Mouse (Mus musculus): ENCODE measurements around the gene 2700049A03Rik.
"Not testable (repeated sequence)": the region's sequence is repeated elsewhere in the genome, so short reads cannot be mapped to it uniquely, and the experiment has no call there.

The 2700049A03Rik gene

GRCm38 (mm10) chr12:71136130-71136973, at the start of gene 2700049A03Rik, which contains the start of gene Timm9:
2700049A03Rik (plus strand) TSS chr12:71136848.
Timm9 (minus strand) TSS chr12:71136684.
- DNase-seq, result peak; percentile 81

GRCm38 (mm10) chr12:71104275-71104674, 32.4 kb upstream of the 2700049A03Rik start:
- not testable (repeated sequence) for DNase-seq

- no peak for DNase-seq
Measured at GRCm38 (mm10) chr12:71107216-71107771, 29.4 kb upstream of the 2700049A03Rik start.

- DNase-seq, result peak; percentile 49
Measured at GRCm38 (mm10) chr12:71111331-71111730, 25.3 kb upstream of the 2700049A03Rik start, which contains the start of gene Tomm20l. Tomm20l (plus strand) TSS chr12:71111428.

GRCm38 (mm10) chr12:71113074-71113473, 23.6 kb upstream of the 2700049A03Rik start:
- DNase-seq, result no peak

- DNase-seq, result peak; percentile 69
Measured at GRCm38 (mm10) chr12:71113675-71114288, 22.9 kb upstream of the 2700049A03Rik start.

GRCm38 (mm10) chr12:71116411-71116810, 20.2 kb upstream of the 2700049A03Rik start:
- DNase-seq, result no peak

GRCm38 (mm10) chr12:71122731-71123130, 13.9 kb upstream of the 2700049A03Rik start:
- no peak for DNase-seq

GRCm38 (mm10) chr12:71123286-71123685, 13.4 kb upstream of the 2700049A03Rik start:
- DNase-seq, result no peak

GRCm38 (mm10) chr12:71135581-71135980, 1.1 kb upstream of the 2700049A03Rik start:
- DNase-seq, result no peak

GRCm38 (mm10) chr12:71136974-71137491, 385 bp downstream of the 2700049A03Rik start:
- peak; percentile 92 for DNase-seq

GRCm38 (mm10) chr12:71137686-71138085, 1.0 kb downstream of the 2700049A03Rik start:
- DNase-seq, result peak; percentile 15

GRCm38 (mm10) chr12:71139258-71139828, 2.7 kb downstream of the 2700049A03Rik start:
- peak; percentile 14 for DNase-seq

GRCm38 (mm10) chr12:71141189-71141588, 4.5 kb downstream of the 2700049A03Rik start:
- peak; percentile 27 for DNase-seq

- DNase-seq, result peak; percentile 72
Measured at GRCm38 (mm10) chr12:71147641-71148040, 11.0 kb downstream of the 2700049A03Rik start.

GRCm38 (mm10) chr12:71148801-71149200, 12.2 kb downstream of the 2700049A03Rik start:
- DNase-seq, result no peak

- no peak for DNase-seq
Measured at GRCm38 (mm10) chr12:71149456-71149855, 12.8 kb downstream of the 2700049A03Rik start.

- no peak for DNase-seq
Measured at GRCm38 (mm10) chr12:71150167-71150566, 13.5 kb downstream of the 2700049A03Rik start.

- DNase-seq, result no peak
Measured at GRCm38 (mm10) chr12:71154979-71155378, 18.3 kb downstream of the 2700049A03Rik start.

- DNase-seq, result no peak
Measured at GRCm38 (mm10) chr12:71157974-71158373, 21.3 kb downstream of the 2700049A03Rik start.

GRCm38 (mm10) chr12:71164410-71164809, 27.8 kb downstream of the 2700049A03Rik start:
- DNase-seq, result no peak

GRCm38 (mm10) chr12:71169911-71170310, 33.3 kb downstream of the 2700049A03Rik start:
- no peak for DNase-seq

- DNase-seq, result no peak
Measured at GRCm38 (mm10) chr12:71183736-71184135, 47.1 kb downstream of the 2700049A03Rik start.

All from thymus, postnatal 4 days (tissue).